Mouse (Mus musculus) gastrocnemius, postnatal 25 days (tissue): Measurements from ENCODE around the gene Acsl1. TPM values are rescaled to one million over a fixed set of nuclear protein-coding genes. Genes with fewer than 3 reads are reported as not detected.

Experiments used
- DNase-seq: peaks from one replicate; pipeline ENCODE4 v3.0.0; 2022
- total RNA-seq, 2 experiments: library from RNA; stranded (reverse); gene quantifications; 1 replicate in 1 of 2; 2 replicates in 1 of 2; pipeline ENCODE4 v1.2.3; 2021

Acsl1 gene
- total RNA-seq, 2 experiments from 2014 or later = 251 to 347 TPM

DNA sequence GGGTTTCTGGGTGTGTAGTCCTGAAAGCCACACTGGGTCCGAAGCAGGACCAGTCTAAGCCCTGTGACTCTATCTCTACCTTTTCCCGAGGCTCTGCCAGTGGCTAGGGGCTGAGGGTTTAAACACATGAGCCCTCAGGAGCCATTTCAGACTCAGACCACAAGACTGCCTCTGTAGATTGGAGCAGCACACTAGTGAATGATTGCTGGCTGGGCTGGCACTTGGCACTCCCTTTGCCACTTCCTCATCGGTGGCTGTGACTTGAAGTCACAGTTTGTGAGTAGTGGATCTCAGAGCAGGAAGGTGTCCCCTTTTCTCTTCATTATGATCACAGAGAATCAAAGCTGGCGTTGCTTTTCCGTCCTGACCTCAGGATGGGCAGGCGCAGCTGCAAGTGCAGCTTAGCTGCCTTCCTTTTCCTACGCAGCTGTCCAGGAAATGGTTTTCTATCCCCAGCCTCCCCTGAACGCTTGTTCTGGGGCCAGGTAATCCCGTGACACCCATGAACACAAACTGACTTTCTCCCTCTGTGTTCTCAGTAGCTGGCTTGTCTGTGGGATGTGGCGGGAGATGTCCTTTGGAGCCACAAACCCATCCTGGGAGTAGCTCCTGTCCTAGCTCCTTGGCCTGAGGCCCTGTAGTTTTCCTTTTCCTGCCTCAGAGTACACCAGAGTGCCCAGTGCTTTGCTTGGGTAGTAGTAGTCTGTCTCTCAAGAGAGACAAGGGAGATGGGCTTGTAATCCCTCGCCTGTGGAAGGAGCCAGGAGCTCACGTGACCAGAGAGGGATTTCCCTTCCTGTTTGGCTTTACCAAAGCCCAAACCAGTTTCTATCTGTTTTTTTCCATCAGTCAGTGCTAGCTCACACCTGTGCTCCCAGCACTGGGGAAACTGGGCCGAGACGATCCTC, 37.9 kb downstream of the Acsl1 start:
- DNase-seq = no peak

DNA sequence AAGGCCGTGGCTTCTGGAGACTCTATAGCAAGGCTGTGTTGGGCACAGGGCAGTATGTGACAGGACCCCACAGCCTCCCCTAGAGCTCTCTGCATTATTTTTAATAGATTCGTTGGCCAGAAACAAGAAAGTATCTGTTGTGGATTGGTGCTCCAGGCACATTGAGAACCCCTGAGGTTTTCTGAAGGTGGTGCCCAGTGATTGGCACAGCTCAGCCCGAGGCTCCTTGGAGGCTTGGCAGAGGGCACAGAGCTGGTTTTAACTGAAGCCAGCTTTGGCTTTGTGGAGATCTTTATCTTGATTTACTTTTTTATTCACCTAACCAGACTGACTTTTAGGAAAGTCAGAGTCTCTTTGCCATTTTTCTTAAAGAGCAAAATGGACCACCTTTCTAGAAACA, 38.6 kb downstream of the Acsl1 start:
- no peak for DNase-seq

DNA sequence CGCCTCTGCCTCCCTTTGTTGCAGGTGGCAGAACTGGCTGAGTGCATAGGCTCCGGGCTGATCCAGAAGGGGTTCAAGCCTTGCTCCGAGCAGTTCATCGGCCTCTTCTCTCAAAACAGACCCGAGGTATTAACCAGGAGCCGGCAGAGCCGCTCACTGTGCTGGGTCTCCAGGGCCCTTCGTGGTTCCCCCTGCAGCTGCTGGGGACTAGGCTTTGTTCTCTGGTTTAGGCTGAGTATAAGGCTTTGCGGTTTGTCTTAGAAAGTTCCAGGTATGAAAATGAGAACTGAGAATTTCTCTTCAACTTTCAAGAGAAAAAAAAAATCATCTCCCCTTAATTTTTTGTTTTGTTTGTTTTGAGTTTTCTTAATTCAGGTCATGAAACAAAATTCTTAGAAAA, 40.5 kb downstream of the Acsl1 start:
- no peak for DNase-seq

DNA sequence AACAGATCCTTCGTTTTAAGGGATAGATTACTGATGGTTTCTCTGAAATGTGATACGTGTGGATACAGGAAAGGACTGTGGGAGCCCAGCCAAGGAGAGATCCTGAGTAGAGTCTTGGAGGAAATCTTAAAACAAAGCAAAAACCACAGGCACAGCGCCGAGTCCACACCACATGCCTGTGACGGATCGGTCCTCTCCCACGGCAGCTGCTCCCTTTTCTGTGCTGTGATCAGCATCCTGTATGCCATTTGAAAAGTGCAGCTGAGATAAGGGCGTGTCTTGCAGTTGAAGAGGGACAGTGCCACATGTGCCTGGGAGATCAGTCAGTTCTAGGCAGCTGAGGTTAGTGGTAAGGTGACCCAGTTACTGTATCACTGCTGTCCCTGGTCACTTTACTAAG, 41.7 kb downstream of the Acsl1 start:
- peak; percentile 22 for DNase-seq

DNA sequence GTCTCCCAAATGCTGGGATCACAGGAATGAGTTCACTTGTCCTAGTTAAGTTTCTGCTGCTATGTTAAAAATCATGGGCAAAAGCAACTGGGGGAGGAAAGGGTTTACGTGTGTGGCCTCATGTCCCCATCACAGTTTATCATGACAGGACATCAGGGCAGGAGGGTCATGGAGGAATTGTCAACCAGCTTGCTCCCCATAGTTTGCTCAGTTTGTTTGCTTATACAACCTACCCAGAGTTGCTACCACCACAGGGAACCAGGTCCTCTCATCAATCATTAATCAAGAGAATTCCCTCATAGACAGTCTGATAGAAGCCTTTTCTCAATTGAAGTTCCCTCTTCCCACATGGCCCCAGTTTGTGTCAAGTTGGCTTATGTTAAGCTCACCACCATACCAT, 43.2 kb downstream of the Acsl1 start:
- DNase-seq = no peak

DNA sequence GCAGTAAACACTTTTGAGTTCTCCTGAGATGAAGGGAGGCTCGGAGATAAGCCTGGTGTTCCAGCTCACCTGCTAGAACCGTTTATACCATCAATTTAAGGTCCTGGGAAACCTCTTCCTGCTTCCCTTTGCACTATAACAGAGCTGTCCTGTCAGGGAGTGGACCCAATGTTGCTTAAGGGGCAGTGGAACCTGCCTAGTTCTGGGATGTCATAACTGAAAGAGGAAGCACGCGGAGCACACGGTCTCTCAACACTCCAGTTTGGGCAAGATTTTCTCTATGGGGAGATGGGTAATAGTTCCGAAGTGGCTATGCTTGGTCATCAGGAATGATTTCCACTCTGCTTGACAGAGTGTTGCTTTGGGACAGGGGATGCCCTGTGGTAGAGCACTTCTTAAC, 49.8 kb downstream of the Acsl1 start:
- DNase-seq = no peak

DNA sequence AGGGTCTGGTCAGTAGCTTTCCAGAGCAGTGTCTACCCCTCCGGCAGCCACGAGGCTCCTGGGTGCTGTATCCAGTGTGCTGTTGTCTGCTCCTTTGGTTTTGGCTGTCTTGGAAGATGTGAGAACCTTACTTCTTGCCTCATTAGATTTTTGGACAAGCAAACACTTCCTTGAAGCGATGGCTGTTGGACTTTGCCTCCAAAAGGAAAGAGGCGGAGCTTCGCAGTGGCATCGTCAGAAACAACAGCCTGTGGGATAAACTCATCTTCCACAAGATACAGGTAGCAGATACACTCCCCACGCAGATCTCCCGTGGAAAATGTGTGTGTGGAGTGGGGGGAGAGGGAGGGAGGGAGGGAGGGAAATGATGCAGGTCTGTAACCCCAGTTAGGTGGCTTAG, 55.3 kb downstream of the Acsl1 start:
- no peak for DNase-seq

DNA sequence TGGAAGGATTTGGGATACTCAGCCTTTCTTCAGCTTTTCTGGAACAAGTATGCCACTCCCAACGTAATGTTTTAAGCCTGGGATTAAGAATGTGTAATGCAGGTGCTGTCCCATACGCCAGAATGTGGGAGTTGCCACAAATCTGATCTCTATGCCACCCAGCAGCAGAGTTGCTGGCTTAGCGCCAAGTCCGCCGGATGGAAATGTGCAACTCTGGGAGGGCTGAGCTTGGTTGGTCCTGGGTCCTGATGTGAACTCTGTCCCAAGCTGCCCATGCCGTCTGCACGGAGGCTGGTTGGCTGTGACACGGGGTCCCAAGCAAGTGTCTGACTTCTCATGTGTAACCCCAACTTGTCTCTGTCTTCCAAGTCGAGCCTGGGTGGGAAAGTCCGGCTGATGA, 56.0 kb downstream of the Acsl1 start:
- no peak for DNase-seq

DNA sequence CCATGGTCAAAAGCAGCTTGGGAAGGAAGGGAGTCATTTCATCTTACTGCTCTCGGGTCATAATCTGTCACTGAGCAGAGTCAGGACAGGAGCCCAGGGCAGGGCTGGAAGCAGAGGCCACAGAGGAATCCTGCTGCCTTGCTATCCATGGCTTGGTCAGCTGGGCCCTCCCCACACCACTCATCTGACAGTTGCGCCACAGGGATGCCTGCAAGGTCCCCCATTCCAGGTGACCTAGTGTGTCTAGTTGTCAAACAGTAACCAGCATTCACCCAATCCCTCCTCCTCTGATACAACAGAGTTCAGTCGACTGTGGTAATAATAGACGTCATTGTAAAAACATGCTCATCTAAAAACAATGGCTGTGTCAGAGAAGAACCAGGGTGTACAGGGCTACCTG, 58.7 kb downstream of the Acsl1 start:
- no peak for DNase-seq

DNA sequence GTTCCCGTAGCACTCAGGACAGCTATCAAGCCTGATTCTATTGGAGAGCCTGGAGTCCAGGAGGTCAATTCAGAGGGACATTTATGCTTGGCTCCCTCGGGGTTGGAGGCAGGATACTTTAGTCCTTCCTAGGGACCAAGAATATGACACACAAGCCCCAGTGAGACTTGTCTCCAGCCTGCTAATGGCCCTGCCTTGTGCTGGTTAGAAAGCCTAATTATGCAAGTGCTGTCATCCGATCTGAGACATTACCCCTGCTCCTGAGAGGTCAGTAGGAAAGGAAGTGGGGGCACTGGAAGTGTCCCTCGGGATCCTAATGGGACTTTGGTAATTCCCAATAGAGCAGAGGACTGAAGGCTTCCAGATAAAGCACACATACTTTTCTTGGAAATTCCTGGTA, 59.7 kb downstream of the Acsl1 start:
- DNase-seq = no peak

DNA sequence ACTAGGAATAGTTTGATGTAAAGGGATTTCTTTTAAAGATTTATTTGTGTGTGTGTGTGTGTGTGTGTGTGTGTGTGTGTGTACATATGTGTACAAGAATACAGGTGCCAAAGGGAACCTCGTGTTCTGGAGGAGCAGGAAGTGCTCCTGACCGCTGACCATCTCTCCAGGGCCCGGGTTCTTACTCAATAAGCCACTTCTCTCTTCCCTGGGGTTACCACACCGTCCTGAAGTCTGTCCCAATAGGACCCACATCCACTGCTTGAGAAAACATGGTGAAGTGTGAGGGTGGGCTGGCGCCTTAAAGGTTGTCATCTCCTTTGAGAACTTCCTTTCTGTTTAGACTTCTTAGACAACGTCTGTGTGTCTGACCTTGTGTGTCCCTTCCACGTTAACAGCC, 63.1 kb downstream of the Acsl1 start:
- DNase-seq = no peak

DNA sequence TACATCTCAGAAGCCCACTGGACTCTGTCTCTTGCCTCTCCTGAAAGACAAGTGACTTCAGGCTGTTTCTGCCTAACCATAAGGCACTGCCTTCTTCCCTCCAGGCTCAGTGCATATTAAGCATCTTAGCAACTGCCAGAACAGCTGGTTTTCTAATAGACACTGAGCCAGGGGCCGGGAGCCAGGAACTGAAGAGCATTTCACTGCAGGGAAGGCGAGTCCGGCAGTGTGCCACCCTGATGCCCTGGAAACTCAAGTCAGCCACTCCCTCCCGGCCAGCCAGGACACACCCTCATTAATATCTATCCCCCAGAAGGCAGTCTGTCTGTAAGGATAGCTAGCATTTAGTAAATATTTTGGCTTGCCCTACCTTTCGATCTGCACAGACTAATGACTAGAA, 68.9 kb downstream of the Acsl1 start:
- peak; percentile 83 for DNase-seq

DNA sequence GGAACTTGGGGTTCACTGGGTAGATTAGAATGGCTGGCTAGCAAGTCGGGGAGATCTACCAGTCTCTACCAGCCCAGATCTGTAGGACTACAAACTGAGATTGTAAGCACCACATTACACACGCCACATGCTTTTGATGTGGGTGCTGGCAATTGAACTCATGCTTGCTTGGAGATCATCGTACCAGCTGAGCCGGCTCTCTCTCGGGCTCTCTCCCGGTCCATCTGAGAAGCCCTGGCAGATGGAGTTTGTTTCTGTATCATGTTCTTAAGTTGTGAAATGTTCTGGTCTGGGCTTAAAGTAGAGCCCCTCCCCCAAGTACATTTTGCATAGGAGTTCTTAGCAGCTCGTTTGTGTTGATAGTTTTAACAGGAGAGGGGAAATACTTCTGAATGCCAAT, 72.4 kb downstream of the Acsl1 start:
- peak; percentile 37 for DNase-seq

DNA sequence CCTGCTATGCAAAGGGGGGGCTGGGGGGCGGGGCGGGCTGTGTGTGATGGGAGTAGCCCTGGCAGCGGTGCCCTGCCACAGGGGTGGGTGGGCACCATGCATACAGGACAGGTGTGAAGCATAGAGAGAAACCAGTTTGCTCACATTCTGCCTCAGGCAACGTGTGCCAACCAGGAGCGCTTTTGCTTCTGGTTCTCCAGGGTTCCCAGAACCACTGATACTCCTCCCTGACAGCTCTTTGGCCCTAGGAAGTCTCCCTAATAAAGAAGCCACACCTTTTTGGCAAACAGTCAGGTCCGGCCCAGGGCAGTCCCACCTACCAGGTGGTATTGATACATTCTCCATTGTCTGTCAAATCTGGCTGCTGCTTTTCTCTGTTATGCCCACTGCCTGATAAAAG, 72.8 kb downstream of the Acsl1 start:
- DNase-seq = no peak

DNA sequence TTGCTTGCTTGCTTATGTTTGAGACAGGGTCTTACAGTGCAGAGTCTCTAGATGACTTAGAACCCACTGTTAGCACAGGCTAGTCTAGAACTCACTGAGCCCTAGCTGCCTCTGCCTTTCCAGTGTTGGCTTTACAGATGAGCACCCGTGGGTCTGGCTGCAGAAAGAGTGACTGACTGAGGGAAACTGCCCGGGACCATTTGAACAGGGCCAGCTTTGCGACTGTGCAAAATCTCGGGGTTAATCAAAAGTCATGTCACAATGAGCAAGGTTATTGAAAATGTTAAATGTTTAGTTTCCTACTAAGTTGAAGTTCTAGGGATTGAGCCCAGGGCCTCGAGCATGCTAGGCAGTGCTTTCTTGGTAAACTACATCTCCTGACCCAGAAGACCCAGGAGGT, 75.0 kb downstream of the Acsl1 start:
- DNase-seq = no peak

DNA sequence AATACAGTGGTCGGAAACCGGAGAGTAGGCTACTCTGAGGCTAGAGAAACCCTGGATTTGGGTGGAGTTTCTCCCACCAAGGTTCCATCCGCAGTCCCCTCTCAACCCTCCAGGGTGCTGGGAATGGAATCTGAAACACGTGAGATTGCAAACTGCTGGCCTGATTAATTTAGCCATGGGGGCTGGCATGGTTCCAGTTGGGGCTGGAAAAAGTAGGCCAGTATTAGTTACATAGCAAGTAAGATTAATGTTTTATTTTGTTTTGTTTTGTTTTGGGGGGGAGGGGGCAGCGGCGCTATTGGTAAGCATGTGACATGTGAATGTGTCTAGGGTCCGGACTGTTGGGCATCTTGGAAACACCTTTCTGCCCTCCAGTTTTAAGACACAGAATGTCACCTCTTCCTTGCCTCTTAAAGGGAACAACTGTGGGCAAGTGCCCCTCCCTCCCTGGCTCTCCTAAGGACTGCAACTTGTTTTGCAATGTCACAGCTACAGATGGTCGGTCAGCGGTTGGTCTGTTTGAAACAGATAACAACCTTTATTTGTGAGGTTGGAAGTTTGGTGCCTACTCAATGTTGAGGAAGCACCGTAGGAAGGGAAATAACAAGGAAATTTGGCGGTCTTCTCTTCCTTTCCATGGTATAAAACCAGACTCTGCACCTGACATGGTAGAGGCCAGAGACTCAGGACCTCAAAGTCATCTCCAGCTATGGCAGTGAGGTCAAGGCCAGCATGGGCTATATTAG, 75.8 kb downstream of the Acsl1 start:
- no peak for DNase-seq

DNA sequence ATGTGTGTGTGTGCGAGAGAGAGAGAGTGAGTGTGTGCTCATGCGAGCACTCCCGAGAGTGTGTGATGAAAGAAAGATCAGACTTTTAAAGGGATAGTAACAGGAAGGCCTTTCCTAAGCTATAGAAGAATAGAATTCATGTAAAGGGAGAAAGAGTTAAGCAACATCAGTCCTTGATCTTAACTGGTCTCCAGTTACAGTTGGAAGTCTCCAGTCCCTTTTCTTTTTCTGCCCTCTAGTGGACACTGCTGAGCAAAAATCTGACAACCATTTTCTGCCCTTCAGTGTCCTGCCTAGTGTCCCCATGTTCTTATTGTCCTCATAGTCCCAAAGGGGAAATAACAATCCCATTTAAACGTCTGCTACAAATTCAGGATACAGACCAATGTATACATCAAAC, 76.4 kb downstream of the Acsl1 start:
- no peak for DNase-seq

DNA sequence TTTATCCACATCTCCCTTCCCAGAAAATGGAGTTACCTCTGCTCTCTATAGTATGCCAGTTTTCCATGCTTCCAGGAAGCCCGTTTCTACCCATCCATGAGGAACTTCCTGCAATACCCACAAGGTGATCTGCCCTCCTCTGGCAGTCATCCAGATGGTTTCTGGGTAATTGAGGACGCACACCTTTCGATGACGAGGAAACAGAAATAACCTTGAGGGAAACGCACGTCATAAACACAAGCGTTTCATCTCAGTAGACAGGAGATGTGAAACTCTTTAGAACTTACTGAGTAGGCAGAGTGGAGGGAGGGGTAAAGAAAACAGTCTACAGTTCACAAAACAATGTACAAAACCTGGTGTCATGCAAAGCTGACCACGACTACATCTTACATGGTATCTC, 79.2 kb downstream of the Acsl1 start:
- no peak for DNase-seq

DNA sequence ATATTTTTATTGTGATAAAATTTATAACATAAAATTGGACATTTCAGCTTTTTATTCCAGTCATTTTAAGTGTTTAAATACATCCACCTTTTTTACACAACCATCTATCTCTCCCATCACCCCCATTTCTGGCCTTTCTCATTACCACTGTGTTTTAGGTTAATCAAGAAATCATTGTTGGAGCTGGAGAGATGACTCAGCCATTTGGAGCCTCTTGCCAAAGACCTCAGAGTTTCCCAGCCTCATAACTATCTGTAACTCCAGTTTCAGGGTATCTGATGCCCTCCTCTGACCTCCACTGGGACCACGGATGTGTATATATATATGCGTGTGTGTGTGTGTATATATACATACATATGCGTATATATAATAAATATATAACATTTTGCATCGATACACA, 80.2 kb downstream of the Acsl1 start:
- DNase-seq = no peak

DNA sequence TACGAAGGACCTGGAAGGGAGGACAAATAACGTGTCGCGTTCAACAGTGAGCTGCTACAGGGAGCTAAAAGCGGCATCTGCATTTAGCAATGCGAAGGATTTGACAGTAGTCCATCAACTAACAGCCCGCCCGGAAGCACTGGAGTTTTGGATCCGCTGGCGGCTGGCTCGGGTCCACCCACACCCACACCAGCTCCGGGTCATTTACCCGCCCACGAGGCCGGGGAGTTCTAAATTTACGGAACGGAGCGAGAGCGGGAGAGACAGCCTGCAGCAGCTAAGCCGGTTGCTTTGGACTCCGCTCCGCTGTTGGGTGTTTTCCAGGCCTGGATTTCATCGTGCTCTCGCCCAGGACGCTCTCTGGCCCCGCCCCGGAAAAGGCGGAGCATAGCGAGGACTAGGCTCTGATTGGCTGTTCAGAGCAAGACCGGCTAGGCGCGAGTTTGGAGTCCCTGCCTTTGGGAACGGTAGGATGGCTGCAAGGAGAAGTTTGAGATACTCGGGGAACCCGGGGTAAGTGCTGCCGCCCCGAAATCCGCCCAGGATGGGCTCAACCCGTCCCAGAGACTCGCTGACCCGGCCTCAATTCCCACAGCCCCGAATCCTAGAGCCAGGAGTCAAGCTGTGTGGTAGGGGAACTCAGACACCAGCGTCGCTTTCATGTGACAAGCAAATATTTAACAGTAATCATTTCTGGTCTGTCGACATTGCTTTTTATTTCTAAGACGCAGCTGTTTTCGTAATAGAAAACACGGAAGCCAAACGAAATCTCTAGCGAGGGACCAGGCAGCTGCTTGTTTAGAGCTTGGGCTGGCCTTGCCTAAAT, 81.0 kb downstream of the Acsl1 start, which contains the start of gene Cenpu:
Gene Cenpu (plus strand): TSS at position 414 of the 826 bp plus-strand sequence.
- DNase-seq = peak; percentile 99

DNA sequence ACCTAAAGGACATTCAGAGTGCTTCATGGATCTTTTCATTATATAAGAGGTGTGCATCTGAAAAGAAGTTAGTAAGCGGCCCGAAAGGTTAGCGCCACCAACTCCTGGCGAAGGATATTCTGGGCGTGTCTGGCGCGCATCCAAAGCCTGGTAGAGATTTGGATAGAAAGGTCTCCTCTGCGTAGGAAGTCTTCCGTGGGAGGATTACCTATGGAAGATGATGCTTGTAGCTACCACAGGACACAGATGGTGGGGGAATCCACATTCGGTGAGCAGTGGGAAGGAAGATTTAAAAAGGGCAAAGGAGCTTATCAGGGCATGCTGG, 81.6 kb downstream of the Acsl1 start:
- DNase-seq = no peak

DNA sequence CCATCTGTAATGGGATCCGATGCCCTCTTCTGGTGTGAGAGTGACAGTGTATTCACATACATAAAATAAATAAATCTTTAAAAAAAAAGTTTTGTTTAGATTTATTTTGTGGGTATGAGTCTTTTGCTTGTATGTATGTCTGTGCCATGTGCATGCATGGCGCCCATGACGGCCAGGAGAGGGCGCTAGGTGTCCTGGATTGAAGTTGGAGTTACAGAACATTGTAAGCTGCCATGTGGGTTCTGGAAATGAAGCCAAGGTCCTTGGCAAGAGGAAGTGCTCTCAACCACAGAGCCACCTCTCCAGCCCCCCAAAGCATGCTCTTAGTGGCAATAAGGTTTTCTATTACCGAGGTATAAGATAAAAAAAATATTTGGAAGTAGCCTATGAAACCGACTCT, 88.6 kb downstream of the Acsl1 start:
- no peak for DNase-seq

DNA sequence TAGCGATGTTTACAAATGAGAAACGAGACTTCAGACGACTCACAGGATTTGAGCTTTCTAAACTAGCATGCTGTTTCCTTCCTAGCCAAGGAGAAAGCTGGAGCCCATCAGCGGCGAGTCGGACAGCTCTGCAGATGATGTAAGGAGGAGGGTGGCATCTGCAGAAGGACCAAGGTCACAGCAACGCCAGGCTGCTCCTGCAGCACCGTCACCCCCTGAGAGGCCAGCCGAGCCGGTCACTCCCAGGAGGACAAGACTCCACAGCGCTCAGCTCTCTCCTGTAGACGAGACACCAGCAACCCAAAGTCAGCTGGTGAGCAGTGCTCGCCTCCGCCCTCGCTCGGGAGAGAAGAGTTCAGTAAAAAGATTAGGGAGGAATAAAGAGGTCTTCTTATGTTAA, 91.5 kb downstream of the Acsl1 start:
- no peak for DNase-seq
